Mouse (Mus musculus): ENCODE results near the gene Speer1. TPM values are rescaled to one million over a fixed set of nuclear protein-coding genes. Genes with fewer than 3 reads are reported as not detected.
"Not testable (repeated sequence)": the region's sequence is repeated elsewhere in the genome, so short reads cannot be mapped to it uniquely, and the experiment has no call there.

Speer1 gene
- not detected for total RNA-seq (2021)

DNA sequence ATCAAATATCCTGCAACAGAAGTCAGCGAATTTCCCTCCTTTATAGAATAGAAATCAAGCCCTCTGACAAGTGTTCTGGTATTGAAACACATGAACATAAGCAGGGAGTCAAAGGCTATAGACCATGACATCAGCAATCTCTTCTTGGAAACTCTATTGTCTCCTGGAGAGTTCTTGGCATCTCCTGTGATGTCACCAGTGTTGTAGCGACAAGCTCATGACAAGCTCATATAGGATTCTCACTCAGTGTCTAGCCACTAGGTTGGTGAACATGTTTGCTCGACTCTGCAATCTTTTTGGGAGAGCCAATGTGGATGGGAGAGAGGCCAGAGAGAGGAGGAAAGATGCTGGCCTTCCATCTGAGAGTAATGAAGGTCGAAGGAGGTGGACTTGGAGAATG lies at the start of gene Speer1:
TSS of gene Speer1 (plus strand) at position 301 of the 400 bp plus-strand sequence.
- DNase-seq (ENCODE audit: extremely low spot score in 1 of 2, low spot score in 2 of 2); intact Hi-C loops (cut with DNase I): not testable (repeated sequence)

Other genes with a start within 250 kb of the Speer1 start
- gene Gm8879, start 213.9 kb upstream of the Speer1 start, total RNA-seq (2021): not detected
- gene Gm5861, start 158.4 kb upstream of the Speer1 start, total RNA-seq (2021): not detected
- gene Gm8890, start 85.5 kb upstream of the Speer1 start, total RNA-seq (2021): not detected
- not detected for gene Gm8897, start 74.9 kb downstream of the Speer1 start, total RNA-seq (2021)
- gene Gm8906, start 161.2 kb downstream of the Speer1 start, total RNA-seq (2021): not detected